Mouse (Mus musculus): ENCODE measurements at regions not wholly inside any gene's neighbourhood (a gene's known extent, or its start where the extent isn't known, plus 50 kb on each side); places are given as distances from the start of the nearest gene placed in this dataset.
"Not testable (repeated sequence)": the region's sequence is repeated elsewhere in the genome, so short reads cannot be mapped to it uniquely, and the experiment has no call there.

DNA sequence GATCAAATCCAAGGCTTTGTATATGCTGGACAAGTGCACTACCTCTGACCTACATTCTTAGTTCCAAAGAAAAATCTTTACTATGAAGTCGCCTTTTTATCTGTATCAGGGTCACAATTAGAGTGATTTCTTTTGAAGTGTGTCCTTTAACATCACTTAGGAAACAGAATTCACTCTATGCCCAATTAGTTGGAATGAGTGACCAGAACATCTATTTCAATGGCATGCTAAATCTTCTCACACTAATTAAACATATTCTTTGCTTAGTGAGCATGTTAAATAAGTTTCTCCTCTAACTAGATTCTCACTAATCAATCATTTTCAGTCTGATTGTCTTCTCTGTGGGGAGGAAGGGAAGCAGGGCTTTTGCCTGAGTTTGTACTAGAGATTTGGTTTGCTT is 84.9 kb downstream of the Arl6ip6 start:
- no peak for DNase-seq

DNA sequence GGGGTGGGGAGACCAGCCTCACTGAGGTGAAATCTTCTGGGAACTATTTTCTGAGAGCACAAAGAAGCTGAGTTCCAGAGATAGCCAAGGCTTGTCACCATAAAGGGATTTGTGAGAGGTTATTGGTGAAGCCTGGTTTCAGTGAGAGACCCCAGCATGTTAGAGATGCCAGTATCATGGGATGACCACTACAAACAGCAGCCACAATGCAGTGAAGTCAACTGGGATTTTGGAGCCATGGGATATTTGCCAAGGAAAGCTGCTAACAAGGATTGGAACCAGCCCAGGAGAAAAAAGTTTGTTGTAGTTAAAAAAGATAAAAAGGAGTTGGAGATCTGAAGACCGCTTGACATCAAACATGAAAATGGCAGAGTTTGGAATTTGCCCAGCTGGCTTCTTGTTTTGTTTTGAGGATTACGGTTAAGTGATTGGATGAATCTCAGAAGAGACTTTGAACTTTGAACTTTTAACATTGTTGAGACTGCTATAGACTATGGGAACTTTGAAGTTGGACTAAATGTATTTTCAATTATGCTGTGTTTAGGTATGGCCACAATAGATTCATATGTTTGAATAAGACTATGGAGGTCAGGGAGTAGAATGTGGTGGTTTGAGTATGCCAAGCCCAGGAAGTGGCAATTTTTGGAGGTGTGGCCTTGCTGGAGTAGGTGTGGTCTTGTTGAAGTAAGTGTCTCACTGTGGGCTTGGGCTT is 110.3 kb downstream of the Arl6ip6 start:
- DNase-seq, result no peak

DNA sequence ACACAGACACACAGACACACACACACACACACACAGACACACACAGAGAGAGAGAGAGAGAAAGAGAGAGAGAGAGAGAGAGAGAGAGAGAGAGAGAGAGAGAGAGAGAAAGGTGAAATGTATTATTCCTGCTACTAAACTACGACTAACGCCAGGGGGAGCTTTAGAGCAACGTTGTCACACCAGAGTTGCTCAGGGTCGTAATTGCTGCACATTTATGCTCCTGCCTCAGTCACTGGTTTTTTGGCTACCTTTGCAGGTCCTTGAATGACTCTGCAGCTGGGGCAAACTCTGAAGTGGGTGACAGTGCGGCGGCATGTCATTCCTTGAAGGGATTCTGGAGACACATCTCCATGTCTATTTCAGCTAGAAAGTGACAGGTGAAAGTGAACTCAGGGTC is 139.2 kb downstream of the Arl6ip6 start:
- peak in 1 of 2 experiments; percentile 14 for DNase-seq

DNA sequence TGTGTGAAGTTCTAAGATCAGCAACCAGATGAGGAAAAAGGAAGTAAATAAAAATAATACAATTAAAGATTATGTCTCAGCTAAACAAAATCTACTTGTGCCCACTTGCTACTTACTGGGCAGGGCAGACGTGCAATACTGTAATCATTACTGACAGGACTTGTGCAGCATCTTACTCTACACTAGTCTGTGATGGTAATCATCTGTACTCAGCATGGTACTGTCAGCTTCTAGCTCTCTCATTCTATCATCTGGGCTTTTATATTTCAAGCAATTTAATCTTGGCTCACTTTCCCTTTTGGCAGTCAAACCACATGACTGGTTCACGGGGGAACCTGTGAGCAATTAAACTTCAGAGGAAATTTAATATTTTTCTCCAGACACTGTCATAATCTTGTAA is 167.5 kb downstream of the Arl6ip6 start:
- DNase-seq, result no peak

DNA sequence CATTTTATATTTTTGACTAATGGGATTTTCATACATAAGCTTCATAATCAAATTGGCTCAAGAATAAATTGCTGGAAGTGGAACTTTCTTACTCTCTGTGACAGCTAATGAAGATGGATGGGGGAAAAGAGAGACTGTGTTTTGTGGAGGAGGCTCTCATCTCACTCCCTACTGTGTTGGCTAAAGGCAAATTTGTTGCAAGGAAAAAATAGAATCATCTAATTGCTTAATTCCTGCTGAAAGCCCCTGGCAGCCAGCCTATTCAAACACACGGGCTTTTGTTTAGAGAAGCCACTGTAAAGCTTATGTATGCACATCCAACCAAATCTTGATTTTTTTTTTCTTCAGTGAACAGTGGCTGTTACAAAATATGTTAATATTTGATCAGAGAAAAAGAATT is 190.8 kb downstream of the Arl6ip6 start:
- DNase-seq, result no peak

DNA sequence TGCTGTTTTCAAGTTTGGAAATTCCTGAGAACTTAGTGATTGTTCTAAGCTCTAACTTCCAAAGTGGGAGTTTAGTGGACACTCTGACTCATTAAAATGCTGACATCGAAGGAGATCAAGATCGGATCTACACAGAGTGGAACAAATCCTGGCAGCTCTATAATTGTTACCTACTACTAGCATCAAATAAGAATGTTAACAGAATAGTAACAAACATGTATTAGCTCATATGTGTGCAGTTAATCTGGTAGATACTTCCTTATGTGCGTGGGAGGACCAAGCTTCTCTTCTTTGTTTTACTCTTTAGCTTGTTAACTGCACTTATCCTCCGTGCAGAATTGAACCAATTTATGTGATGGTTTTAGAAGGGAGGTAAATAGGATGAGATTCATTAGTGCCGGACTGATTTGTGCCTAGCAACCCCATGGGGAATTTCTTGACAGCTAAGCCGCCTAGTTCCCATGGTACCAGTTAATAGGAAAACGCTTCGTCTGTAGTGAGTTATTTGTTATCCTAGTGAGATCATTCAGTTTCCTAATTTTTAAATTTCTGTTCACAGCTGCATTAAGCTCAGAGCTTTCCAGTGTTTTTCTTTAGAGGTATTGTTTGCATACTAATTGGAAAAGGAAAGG is 193.1 kb downstream of the Arl6ip6 start:
- no peak for DNase-seq

DNA sequence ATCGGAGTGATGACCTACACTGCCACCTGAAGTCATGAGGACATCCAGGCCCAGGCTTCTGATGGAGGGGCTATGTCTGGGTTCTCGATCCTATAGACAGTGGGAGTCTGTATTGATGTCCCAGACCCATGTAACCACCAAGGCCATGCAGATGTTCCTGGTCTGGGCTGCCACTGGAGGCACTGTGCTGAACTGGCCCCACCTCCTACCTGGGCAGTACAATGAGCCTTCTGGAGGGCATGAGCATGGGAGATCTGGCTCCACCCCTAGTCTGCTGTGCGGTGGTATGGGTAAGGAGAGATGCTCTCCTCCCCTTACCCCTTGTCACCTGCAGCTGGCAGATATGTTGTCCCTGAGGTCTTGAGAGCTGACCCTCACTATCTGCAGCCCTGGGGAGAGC is 197.1 kb downstream of the Arl6ip6 start:
- no peak for DNase-seq

DNA sequence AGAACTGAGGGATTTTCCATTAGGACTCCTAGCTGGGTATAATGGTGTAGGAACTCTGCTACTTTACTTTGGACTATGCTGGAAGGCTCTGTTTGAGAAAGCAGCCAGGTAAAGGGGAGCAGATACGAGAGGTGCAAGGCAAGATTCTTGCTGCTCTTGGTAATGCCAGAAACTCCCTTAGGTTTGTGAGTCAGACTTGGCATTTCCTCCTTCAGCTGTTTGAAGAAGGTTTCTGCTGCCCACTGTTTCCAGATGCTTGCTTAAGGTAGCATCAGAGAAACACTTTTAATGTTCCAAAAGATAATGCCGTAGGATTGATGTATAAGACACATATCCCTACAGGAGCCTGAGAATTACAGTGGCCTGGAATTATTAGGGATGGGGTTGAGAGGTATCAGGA is 222.9 kb downstream of the Arl6ip6 start:
- no peak for DNase-seq

DNA sequence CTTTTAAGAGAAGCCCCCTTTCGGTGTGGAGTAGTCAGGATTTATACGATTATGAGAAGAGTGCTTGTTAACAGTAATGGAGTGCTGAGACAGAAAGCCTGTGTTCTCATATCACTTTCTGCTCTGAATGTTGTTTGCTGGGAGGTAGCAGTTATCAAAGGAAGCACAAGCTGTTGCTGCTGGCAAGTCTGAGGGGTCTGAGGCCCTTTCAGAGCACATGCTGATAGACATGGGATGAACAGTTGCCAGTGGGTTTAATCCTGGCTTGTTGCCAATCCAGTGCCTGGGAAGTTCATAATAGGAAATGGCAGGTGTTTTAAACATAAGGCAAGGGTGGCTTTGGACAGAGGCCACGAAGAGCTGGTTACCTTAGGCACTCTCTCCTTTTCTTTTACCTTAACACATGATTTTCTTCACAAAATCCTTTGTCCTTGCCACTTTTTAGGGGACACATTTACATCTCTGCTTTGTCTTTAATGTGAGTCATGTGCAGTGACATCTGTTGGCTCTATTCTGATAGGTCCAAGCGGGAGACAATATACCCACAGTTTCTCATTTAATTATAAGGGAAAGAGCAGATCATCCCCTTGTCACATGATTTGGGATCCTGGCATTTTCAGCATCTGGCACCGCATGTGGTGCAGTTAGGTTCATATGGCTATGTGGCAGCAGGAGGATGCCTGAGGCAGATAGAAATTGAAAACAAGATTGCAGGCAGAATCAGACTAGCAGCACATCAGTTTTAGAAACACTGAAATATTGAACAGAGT is 245.7 kb downstream of the Arl6ip6 start:
- DNase-seq, result no peak

DNA sequence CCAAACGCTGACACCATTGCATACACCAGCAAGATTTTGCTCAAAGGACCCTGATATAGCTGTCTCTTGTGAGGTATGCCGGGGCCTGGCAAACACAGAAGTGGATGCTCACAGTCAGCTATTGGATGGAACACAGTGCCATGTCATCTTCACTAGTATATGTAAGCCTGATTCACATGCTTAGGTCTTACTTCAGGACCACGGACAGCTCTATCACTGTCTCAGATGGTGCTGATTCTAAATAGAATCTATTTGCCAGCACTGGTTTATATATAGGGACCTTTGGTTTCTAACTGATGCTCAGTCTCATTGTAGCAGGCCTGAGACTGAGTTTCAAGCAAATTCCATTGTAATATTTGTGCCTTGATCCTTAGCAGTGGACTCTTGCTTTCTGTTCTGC is 248.8 kb downstream of the Arl6ip6 start:
- DNase-seq, result peak in 1 of 2 experiments; percentile 1

DNA sequence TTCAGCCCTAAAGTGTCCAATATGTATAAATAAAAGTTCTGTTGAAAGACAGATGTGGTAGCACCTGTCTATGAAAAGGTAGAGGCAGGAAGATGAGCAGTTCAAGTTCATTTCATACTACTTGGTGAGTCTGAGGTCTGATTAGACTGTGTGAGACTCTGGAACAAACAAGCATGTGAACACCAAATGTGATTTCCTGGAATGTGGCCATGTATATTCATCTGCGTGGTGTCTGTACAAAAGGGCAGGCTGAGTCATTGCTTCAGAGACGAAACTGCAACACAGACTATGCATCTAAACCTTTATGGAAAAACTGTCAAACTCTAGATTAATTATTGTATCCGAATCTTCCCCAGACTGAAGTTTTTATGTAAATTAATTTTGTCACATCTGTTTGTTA is 268.7 kb downstream of the Arl6ip6 start:
- DNase-seq, result no peak

DNA sequence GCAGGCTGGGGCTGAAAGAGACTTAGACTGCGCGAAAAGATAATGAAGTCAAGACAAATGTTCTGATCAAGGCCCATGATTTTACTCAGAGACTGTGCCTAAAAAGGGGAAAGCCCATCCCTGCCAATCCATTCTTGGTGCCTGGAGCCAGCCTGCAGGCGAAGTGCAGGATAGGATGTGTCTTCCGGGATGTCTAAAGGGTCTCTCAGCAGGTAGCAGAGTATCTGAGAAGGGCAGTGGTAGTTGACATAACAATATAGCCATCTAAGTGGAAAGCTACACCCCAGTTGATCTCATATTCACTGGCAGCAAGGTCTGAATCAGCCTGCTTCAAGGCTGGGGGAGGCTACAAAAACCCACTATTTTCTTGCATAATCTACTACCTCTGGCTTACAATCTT is 282.9 kb downstream of the Arl6ip6 start:
- DNase-seq, result no peak

DNA sequence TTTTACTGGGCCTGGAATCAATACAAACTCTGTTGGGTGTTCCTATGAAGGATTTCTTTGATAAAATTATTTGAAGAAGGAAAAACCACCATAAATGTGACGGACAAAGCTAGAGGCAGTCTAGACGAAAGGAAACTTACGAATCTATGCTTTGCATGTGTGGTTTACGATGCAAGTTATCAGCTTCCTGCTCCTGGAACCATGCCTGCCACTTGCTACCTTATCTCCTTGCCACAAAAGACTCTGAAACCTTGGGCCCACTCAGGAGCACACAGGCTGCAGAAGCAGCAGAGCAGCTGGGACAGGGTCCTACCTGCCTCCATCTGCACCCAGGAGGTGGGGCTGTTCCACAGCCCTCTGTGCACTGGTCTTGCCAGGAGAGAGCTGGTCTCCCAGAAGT is 287.5 kb downstream of the Arl6ip6 start:
- DNase-seq, result not testable (repeated sequence)

DNA sequence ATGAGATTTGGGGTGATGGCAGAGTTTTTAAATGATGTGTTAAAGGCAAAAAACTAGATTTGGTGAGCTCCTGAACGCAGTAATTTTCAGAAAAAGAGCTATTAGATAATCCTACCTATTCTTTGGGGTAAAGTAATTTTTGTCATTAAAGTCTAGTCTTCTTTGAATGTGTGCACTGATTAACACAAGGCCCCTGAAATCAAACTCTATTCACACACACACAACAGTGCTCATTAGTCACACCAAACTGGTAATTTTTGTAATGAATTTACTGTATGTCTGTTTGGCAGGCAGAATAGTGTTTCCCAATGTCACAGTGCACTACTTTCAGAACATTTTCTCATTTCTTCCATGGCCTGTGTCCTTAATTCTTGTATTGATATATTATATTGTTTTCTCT is 296.8 kb downstream of the Arl6ip6 start:
- DNase-seq, result no peak

DNA sequence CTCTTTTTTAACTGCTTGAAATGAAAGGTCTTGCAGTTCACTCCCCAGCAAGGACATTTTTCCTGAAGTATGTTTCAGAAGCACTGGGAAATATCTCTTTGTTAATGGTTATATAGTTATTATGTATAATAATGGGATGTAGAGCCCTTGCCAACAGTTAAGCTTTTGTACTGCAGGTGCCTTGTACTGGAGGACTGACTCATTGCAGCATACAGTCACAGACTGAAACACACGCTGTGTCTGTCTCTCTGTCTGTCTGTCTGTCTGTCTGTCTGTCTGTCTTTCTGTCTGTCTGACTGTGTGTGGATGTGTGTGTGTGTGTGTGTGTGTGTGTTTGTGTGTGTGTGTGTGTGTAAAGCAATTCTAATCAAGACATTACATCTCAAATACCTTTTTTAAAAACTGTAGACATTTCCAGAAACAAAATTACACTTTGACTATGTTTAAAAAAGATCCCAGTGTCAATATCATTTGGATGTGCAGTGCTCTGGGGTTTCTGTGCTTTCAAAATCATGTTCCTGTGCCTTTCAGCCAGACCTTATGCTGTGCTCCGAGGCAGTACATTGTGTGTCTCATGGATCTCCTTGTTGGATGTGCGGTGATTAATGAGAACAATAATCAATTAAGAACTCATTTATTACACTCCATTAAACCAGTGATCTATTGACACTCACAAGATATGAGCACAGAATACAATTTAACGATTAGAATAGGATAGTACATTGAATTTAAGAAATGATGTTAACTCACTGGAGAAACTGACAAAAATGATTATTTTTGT is 299.5 kb downstream of the Arl6ip6 start:
- no peak for DNase-seq

DNA sequence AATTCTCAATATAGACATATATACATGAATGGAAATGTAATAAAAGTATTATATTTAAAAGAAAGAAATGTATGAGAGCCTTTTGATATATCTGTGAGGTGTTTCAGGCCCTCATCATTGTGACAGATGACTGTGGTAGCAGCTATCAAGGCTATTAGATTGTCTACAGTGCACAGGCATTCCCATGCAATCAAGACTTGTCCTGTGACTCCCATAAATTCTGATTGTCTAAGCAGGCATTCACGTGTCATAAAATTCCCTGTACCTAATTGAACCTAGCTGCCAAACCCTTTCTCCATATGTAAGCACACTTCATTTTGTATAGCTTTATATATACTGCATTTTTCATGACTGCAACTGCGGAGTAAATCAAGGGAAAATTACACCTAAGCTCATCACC is 301.3 kb downstream of the Arl6ip6 start:
- no peak for DNase-seq

DNA sequence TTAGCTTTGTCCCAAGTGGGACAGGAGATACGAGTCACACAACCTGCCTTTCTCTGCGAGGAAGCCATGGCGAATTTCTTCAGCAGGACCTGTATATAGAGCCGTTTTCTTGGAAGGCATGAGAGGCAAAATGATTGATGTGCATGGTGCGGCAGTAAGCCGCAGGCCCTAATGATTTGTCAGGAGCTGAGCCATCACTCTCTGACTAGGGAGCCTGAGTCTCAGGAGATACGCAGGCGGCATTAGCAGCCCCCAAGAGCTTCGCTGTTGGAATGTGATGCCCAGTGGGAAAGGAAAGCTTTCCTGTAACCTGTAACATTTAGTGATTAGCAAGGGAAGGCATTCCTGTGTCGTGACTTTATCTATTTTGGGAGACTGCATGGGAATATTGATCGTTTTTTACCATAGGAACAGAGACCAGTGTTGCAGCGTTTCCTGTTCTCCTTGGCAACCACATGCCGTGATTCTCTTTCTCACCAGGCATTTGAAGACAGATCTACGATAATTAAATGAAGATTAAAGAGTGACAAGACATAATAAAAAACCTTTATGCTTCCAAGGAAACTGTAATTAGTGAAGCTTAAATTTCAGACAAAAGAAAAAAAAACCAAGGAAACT is 310.2 kb downstream of the Arl6ip6 start:
- no peak for DNase-seq

DNA sequence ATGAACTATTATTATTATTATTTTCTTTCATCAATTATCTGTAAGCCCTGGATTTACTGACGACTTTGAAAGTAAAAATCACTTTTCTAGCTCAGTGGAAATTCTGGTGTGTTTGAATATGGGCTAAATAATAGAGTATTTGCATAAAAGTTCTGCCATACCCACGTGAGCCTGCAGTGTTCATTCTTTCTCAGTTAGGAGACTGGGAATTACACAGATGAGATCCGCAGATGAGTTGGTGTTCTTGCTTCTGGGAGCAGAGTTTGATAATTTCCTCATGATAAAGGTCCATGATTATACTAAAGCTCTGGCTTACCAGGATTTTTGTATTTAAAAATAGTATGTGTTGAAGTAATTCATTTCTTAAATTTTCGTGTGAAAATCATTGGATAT is 310.7 kb downstream of the Arl6ip6 start:
- no peak for DNase-seq

DNA sequence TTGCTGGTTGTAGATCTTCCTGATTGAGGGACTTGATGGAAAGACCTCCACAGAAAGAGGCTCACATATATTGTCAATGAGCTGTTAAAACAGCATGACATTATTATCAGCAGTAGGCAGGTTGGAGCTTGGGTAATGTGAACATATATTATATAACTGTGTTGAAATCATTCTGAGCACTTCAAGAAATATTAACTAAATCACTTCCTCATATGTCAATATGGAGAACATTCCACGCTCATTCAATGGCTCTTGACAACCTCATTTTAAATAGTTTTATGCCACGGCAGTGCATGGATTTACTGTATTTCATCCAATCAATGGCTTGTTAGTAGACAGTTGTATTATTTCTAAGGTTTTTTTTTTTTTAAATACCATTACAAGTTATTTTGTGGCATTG is 350.6 kb downstream of the Arl6ip6 start:
- no peak for DNase-seq

DNA sequence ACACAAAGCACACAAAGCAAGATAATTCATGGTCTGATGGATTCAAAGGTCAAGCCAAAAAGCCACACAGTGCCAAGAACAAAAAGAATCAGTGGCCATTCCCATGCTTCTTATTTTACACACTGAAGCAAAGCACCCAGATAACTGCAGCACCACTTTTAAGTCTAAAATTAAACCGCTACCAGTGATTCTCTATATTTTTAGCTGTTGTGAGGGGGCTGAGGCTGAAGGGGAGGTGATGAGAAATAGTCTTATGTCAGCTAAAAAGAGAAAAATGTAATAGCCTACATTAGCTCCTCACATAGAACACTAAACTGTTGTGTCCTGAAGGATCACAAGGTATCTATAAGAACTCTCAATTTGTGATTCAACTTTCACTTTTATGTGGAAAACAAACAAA is 382.5 kb downstream of the Arl6ip6 start:
- no peak for DNase-seq

DNA sequence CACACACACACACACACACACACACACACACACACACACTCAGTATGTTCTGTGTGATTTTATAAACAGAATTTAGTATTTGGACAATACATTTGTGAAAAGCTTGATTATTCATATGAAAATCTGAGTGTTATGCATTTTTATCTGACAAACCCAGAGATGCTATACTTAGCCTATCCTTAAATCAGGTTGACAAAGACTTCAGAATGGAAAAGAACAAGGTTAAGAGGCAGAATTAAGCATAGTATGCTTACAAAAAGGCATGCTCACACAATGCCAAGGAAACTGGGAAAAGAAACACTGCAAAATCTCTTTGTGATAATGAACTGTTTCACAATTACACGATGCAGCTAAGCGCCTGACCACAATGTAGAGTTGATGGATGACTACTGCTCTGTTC is 414.3 kb downstream of the Arl6ip6 start:
- no peak for DNase-seq

DNA sequence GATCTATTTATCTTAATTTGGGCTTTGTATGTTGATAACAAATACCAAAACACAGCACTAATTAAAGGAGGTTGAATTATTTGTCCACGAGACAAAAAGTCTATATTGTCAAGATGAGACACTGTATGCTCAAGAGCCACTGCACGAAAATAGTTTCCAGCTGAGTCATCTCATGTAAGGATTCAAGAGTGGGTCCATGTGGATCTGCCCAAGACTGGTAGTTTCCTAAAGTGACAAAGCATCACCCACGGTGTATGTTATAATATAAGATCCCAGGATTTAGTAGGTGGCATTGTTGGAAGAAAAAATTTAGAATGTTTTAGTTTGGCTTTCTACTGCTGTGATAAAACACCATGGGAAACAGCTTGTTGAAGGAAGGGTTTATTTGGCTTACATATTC is 428.2 kb downstream of the Arl6ip6 start:
- DNase-seq, result no peak
